Mouse (Mus musculus) urinary bladder, postnatal 10 days (tissue): ENCODE data around the gene Sapcd1.
A peak's percentile ranks its signal among the peaks of the same experiment; 100 is the strongest.
"Not testable (repeated sequence)": the region's sequence is repeated elsewhere in the genome, so short reads cannot be mapped to it uniquely, and the experiment has no call there.

Source experiments
- DNase-seq: peaks from one replicate; pipeline ENCODE4 v3.0.0; 2022; ENCODE audit warnings: low spot score

Sapcd1 gene

GRCm38 (mm10) chr17:35052271-35052798 is 24.5 kb upstream of the Sapcd1 start:
- DNase-seq = no peak

GRCm38 (mm10) chr17:35051156-35052086 is 23.6 kb upstream of the Sapcd1 start:
- DNase-seq = no peak

GRCm38 (mm10) chr17:35050126-35050750 is 22.4 kb upstream of the Sapcd1 start:
- DNase-seq = no peak

DNA sequence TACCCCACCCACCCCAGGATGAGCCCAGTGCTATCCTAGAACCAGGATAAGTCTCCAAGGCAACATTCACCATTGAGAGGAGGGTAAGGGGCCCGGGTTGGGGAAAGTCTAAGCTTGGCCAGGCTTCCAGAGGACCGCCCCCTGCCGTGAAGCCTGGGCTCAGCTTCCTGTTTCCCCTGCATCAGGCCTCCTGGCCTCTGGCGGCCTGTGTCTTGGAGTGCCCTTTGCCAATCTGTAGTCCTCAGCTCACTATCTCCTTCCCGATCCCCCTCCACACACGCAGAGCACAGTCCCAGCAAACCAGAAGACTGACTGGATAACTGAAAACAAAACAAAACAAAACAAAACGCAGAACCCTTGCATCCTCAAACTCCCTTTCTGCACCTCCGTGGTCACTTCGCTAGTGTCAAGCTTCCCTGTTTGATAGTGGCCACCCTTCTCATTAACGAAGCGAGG is 21.8 kb upstream of the Sapcd1 start, which contains the start of gene Clic1:
Gene Clic1 (plus strand): TSS at position 406 of the 456 bp plus-strand sequence.
- DNase-seq = no peak

DNA sequence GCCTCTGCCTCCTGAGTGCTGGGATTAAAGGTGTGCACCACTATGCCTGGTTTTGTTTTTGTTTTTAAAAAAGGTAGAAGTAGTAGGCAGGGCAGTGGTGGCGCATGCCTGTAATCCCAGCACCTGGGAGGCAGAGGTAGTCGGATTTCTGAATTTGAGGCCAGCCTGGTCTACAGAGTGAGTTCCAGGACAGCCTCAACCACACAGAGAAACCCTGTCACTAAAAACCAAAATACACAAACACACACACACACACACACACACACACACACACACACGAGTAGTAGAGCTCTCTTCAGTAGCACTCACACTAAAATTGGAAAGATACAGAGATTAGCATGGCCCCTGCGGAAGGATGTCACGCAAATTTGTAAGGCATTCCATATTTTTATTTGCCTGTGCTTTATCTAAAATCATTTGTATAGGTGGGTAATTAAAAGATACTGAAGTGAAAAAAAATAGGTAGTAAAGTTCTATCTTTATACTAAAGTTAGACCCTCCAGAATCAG is 21.2 kb upstream of the Sapcd1 start:
- no peak for DNase-seq

DNA sequence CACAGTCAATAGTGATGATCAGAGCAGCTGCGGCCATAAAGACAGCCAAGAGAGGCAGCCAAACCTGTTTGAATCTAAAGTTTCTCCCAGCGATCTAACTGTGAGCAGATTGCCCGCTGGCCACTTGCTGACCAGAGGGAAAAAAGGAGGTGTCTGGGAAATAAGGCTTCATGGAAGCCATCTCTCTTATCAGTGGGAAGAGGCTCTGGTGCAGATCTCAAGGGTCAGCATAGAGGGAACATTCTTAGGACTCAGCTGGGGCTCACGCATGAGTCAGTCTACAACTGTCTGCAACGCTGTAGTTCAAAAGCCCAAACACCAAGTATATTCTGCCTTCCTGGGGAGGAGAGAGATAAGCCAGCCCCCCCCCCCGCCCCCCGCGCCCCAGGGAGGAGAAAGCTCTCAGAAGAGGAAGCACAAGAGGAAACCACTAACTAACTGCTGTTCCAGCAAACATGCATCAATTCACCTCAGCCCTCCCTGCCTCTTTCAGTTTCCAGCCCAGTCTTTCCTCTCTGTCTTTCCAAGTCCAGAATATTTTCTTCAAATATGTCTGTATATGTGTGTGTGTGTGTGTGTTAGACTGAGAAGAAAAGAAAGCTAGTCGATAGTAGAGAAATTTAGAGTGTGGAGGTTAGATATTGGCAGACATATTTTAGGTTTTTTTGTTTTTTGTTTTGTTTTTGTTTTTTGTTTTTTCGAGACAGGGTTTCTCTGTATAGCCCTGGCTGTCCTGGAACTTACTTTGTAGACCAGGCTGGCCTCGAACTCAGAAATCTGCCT is 20.5 kb upstream of the Sapcd1 start:
- no peak for DNase-seq

DNA sequence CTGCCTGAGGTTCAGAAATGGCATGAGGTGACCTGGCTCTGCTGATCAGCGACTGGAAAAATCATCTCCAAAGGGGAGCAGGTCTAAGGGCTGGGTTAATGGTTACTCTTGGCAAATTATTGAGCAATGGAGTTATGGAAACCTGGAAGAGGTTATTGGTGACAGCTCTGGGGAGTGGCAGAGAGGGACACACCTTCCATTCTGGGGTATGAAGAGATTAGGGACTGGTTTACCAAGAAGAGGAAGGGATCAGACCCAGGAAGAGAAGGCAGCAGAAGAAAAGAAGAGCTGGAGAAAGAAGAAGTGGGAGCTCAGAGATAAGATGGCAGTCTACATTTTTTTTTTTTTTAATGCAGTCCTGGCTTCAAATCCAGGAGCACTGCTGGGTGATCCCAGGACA is 19.9 kb upstream of the Sapcd1 start:
- no peak for DNase-seq

- DNase-seq = peak; percentile 84
Observed at GRCm38 (mm10) chr17:35046681-35047455, 19.1 kb upstream of the Sapcd1 start, which contains the start of gene Msh5. TSS of gene Msh5 (minus strand) at chr17:35046745.

GRCm38 (mm10) chr17:35045807-35046680 is 18.2 kb upstream of the Sapcd1 start:
- no peak for DNase-seq

DNA sequence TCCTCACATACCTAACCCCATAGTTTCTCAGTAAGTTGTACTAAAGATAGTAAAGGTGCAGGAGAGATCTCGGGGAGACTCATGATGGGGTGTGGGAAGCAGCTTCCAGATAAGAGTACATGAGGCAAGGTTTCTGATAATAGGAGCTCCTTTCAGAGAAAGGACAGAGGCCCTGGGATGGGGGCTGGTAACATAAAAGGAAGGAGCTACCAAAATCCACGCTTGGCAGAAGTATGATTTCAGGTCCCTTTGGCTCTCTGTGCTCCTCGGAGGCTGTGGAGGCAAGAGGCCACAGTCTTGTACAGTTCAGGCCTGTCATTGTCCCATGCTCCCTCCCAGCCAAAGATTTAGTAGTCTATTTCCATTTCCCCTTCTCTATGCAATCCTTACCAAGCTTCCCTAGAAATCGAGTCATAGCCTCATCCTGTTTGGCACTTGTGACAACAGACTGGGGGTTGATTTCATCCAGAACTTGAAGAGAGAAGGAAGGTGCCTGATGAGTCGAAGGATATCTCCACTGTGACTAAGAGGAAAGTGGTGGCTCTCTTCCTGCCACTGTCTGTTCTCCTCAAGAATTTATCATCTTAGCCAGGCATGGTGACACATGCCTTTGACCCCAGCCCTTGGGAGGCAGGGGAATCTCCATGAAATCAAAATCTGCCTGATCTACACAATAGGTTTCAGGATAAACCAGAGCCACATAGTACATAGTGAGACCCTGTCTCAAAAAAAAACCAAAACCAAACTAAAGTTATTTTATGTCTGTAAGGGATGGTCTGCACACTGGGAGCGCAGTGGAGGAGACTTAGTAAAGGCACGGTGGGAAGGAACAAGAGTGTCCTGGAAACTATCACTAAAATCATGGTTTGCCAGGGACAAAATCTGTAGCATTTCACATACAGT is 17.3 kb upstream of the Sapcd1 start:
- DNase-seq = no peak

- DNase-seq = no peak
Observed at GRCm38 (mm10) chr17:35043794-35044193, 16.0 kb upstream of the Sapcd1 start.

DNA sequence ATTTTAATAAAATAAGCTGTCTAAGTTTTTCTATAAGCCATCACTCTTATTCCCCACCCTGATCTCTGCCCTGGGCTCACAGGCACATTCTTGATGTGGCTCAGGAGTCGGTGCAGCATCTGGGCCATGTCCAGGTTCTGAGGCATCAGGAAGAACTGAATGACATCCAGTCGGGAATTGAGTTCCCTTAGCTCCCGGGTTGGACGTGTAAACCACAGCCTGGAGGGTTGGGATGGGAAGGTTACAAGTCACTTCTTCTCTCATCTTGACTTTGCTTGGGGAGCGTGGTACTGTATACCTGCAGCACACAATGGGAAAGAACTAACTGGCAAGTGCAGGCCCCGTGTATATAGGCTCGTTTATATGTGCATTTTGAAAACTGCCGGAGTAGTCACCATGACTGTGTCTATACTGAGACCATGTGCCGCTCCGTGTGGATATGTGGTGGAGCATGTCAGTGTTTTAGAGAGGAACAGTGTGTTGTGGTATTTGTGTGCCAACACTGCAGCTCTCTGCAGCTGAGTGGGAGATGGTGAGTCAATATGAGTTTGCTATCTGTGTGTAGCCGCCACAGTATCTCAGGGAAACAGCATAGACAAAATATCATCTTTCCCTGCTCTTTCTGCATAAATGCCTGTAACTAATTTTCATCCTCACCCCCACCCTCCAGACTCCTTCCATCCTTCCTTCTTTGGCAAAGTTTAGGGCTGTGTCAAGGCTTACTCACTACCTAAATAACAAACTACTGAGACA is 11.5 kb upstream of the Sapcd1 start:
- no peak for DNase-seq

GRCm38 (mm10) chr17:35034896-35035295 is 7.1 kb upstream of the Sapcd1 start:
- no peak for DNase-seq

DNA sequence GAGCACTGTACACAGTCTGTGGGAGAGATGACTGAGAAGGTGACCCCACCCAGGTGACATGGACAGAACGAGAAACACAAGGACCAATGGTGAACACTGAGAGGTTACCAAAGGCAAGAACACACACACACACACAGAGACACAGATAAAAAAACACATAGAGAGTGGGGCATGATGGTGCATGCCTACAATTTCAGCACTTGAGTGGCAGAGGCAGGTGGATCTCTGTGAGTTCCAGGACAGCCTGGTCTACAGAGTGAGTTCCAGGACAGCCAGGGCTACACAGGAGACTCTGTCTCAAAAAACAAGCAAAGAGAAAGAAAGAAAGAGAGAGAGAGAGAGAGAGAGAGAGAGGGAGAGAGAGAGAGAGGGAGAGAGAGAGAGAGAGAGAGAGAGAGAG is 5.9 kb upstream of the Sapcd1 start:
- not testable (repeated sequence) for DNase-seq

DNA sequence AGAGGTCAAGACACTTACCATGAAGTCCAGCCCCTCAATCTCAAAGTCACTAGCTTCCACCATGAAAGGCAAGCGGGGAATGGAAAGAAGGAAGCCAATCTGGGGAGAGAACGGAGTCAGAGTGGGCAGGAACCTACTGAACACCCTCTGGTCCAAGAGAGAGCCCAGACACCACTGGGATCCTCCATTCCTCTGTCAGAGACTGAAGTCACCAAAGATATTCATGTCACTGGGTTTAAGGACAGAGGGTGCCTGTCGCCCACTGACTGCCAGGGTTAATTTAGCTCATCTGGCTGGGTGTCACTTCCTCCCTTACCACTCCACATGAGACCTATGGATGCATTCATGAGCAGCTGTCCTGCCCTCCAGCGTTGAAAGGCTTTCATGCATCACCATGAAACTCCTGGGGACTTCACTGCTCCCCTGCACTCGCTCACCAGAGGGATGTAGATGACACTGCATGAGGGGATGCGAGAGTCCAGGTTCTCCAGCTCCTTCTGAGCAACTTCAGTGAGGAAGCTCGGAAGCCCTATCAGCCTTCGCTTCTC is 4.6 kb upstream of the Sapcd1 start:
- no peak for DNase-seq

DNA sequence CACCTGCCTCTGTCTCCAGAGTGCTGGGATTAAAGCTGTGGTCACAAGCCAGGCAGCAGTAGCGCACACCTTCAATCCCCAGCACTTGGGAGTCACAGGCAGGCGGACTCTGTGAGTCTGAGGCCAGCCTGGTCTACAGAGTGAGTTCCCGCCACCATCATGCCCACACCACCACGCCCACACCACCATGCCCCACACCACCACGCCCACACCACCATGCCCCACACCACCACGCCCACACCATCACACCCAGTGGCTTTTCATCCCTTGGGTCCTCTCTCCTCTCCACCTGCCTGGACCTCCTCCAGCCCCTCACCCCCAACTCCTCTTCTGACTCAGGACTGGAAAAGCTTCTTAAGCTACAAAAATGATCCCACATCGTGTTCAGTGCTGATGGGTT is 4.1 kb upstream of the Sapcd1 start:
- no peak for DNase-seq

GRCm38 (mm10) chr17:35031272-35031671 is 3.5 kb upstream of the Sapcd1 start:
- DNase-seq = no peak
